ENCODE assay signal across 10 mouse cellular contexts in the genomic region with DNA sequence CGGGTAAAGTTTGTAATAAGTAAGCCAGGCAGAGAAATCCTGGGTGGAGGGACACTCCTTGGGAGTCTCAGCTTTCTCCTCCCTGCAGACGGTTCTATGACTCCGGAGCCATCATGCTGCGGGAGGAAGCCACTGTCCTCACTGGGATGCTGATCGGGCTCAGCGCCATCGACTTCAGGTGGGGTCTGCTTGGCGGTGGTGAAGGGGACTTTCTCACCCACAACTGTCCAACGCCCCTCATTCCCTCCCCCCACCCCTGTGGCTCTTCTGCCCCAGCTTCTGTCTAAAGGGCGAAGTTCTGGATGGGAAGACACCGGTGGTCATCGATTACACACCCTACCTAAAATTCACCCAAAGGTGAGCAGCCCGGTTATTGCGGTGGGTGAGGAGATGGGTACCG. TPM values are rescaled to one million over a fixed set of nuclear protein-coding genes. Genes with fewer than 3 reads are reported as not detected.
DNase-seq lines count a peak whose midpoint lies in the region; ATAC-seq and TF ChIP-seq lines count a peak whose summit lies in the region.
"Had no signal": no experiment of that assay in that cellular context is flagged by ENCODE, and none has a peak within 500 bp of the region (broad histone marks: within the 10 kb centered on the region; RNA-seq: fewer than 3 reads in every experiment).

No protein-coding gene starts in this region.

- WGBS in forebrain, embryonic 12.5 days, result 26% methylated on average over 15 of the region's 15 CpGs
- 26% methylated on average over 15 of the region's 15 CpGs for WGBS in forebrain, postnatal 0 days
- WGBS in embryonic facial prominence, embryonic 13.5 days, result 15% methylated on average over 15 of the region's 15 CpGs
- 15% methylated on average over 15 of the region's 15 CpGs for WGBS in limb, embryonic 13.5 days

- H3K9me3 ChIP-seq in forebrain, embryonic 12.5 days, result no peaks in the 10 kb centered on the region
- no peaks in the 10 kb centered on the region for H3K9me3 ChIP-seq in forebrain, postnatal 0 days (ENCODE audit: low read length)
- no peaks in the 10 kb centered on the region for H3K9me3 ChIP-seq in embryonic facial prominence, embryonic 13.5 days
- H3K9me3 ChIP-seq in limb, embryonic 13.5 days, result no peaks in the 10 kb centered on the region

- H3K9ac ChIP-seq in forebrain, embryonic 12.5 days, result no peak overlapping the region
- H3K9ac ChIP-seq in forebrain, postnatal 0 days, result no peak overlapping the region
- H3K9ac ChIP-seq in embryonic facial prominence, embryonic 13.5 days, result peak overlapping the region; percentile 67
- H3K9ac ChIP-seq in limb, embryonic 13.5 days, result no peak overlapping the region

- no peak overlapping the region for H3K27ac ChIP-seq in forebrain, embryonic 12.5 days
- H3K27ac ChIP-seq in forebrain, postnatal 0 days (ENCODE audit: low read depth, low read length), result no peak overlapping the region
- peak overlapping the region; percentile 99 for H3K27ac ChIP-seq in layer of hippocampus, adult 2 months
- no peak overlapping the region for H3K27ac ChIP-seq in embryonic facial prominence, embryonic 13.5 days
- H3K27ac ChIP-seq in limb, embryonic 13.5 days, result no peak overlapping the region

- H3K27me3 ChIP-seq in forebrain, embryonic 12.5 days, result peaks cover 33% of the 10 kb centered on the region
- no peaks in the 10 kb centered on the region for H3K27me3 ChIP-seq in forebrain, postnatal 0 days (ENCODE audit: insufficient read depth, low read length)
- peaks cover 83% of the 10 kb centered on the region for H3K27me3 ChIP-seq in embryonic facial prominence, embryonic 13.5 days
- H3K27me3 ChIP-seq in limb, embryonic 13.5 days, result peaks cover 89% of the 10 kb centered on the region

- peaks cover 47% of the 10 kb centered on the region for H3K36me3 ChIP-seq in forebrain, embryonic 12.5 days (replicated peaks)
- peaks cover 57% of the 10 kb centered on the region for H3K36me3 ChIP-seq in forebrain, postnatal 0 days (ENCODE audit: insufficient read depth)
- H3K36me3 ChIP-seq in embryonic facial prominence, embryonic 13.5 days, result peaks cover 25% of the 10 kb centered on the region
- H3K36me3 ChIP-seq in limb, embryonic 13.5 days, result peaks cover 24% of the 10 kb centered on the region

- peaks cover 63% of the 10 kb centered on the region for H3K4me1 ChIP-seq in forebrain, embryonic 12.5 days
- peaks cover 30% of the 10 kb centered on the region for H3K4me1 ChIP-seq in forebrain, postnatal 0 days (ENCODE audit: insufficient read depth)
- H3K4me1 ChIP-seq in embryonic facial prominence, embryonic 13.5 days, result peaks cover 32% of the 10 kb centered on the region
- peaks cover 11% of the 10 kb centered on the region for H3K4me1 ChIP-seq in limb, embryonic 13.5 days

- H3K4me3 ChIP-seq in forebrain, embryonic 12.5 days (replicated peaks), result 0 out of 2 replicates have a peak overlapping the region, but pooled peaks have one; percentile 2
- H3K4me3 ChIP-seq in forebrain, postnatal 0 days (ENCODE audit: low read depth, low read length), result no peak overlapping the region
- no peak overlapping the region for H3K4me3 ChIP-seq in layer of hippocampus, adult 2 months
- H3K4me3 ChIP-seq in embryonic facial prominence, embryonic 13.5 days, result peak overlapping the region; percentile 41
- peak overlapping the region; percentile 38 for H3K4me3 ChIP-seq in limb, embryonic 13.5 days

- H3K4me2 ChIP-seq in forebrain, embryonic 12.5 days, result no peak overlapping the region
- no peak overlapping the region for H3K4me2 ChIP-seq in forebrain, postnatal 0 days (ENCODE audit: low read depth)
- H3K4me2 ChIP-seq in embryonic facial prominence, embryonic 13.5 days, result peak overlapping the region; percentile 69
- peak overlapping the region; percentile 66 for H3K4me2 ChIP-seq in limb, embryonic 13.5 days (replicated peaks)

- ATAC-seq in forebrain, embryonic 12.5 days (ENCODE audit: low FRiP score), result no peak
- ATAC-seq in forebrain, postnatal 0 days, result no peak
- ATAC-seq in embryonic facial prominence, embryonic 13.5 days (ENCODE audit: insufficient number of reproducible peaks, insufficient read depth, low FRiP score, low TSS enrichment, low read depth), result no peak
- no peak for ATAC-seq in limb, embryonic 13.5 days (ENCODE audit: low FRiP score, low read depth)

- TF ChIP-seq CTCF in forebrain, postnatal 0 days (IDR thresholded peaks at IDR 0.05; ENCODE audit: low read depth), result no peak
- TF ChIP-seq CTCF in layer of hippocampus, adult 2 months (conservative IDR thresholded peaks at IDR 0.05), result no peak

- DNase-seq in forebrain, postnatal 0 days, result no peak
- no peak for DNase-seq in layer of hippocampus, adult 2 months (ENCODE audit: low spot score in 2 of 2)
- DNase-seq in layer of hippocampus, postnatal 36 days, result no peak
- DNase-seq in ovary, postnatal 14 days (ENCODE audit: low spot score), result no peak
- no peak for DNase-seq in left cerebral cortex, adult 11 months (ENCODE audit: low spot score)
- DNase-seq: thymus, postnatal 36 days had no signal

RNA-seq across cellular contexts. Expression of a gene that starts 5.9 kb away (rescaled TPM):
- 103 and 113 TPM in 2 replicates for polyA plus RNA-seq in forebrain, embryonic 12.5 days (2016; fragmentation: Nextera tagmentation; extraction: Ambion mirVana)
- total RNA-seq in forebrain, postnatal 0 days (2014; rRNA removed), result 306 and 418 TPM in 2 replicates
- 118 and 121 TPM in 2 replicates for polyA plus RNA-seq in forebrain, postnatal 0 days (2015; fragmentation: Nextera tagmentation; extraction: Ambion mirVana)
- 100 to 1,000 TPM; 482 to 488 TPM for total RNA-seq in layer of hippocampus, adult 2 months (2021)
- 100 to 1,000 TPM; 455 to 507 TPM for total RNA-seq in layer of hippocampus, postnatal 36 days (2021)
- 3.6 and 5.2 TPM in 2 replicates for polyA plus RNA-seq in embryonic facial prominence, embryonic 13.5 days (2015; fragmentation: Nextera tagmentation; extraction: Ambion mirVana)
- 1.3 and 1.4 TPM in 2 replicates for polyA plus RNA-seq in limb, embryonic 13.5 days (2015; fragmentation: Nextera tagmentation; extraction: Ambion mirVana)
- total RNA-seq: granulocyte monocyte progenitor cell, adult 5-6 weeks had no signal

RNA-seq across cellular contexts. Expression of a gene that starts 8.6 kb away (rescaled TPM):
- 173 TPM in 2 replicates for polyA plus RNA-seq in forebrain, embryonic 12.5 days (2016; fragmentation: Nextera tagmentation; extraction: Ambion mirVana)
- 96.3 and 114 TPM in 2 replicates for total RNA-seq in forebrain, postnatal 0 days (2014; rRNA removed)
- polyA plus RNA-seq in forebrain, postnatal 0 days (2015; fragmentation: Nextera tagmentation; extraction: Ambion mirVana), result 120 and 129 TPM in 2 replicates
- total RNA-seq in layer of hippocampus, adult 2 months (2021), result 10 to 100 TPM; 62.5 to 62.6 TPM
- total RNA-seq in layer of hippocampus, postnatal 36 days (2021), result 10 to 100 TPM; 61.9 to 64.0 TPM
- 191 and 195 TPM in 2 replicates for polyA plus RNA-seq in embryonic facial prominence, embryonic 13.5 days (2015; fragmentation: Nextera tagmentation; extraction: Ambion mirVana)
- polyA plus RNA-seq in limb, embryonic 13.5 days (2015; fragmentation: Nextera tagmentation; extraction: Ambion mirVana), result 173 and 180 TPM in 2 replicates

RNA-seq across cellular contexts. Expression of a gene that starts 31.0 kb away (rescaled TPM):
- polyA plus RNA-seq in forebrain, embryonic 12.5 days (2016; fragmentation: Nextera tagmentation; extraction: Ambion mirVana), result 55.5 and 57.6 TPM in 2 replicates
- 49.5 and 66.2 TPM in 2 replicates for total RNA-seq in forebrain, postnatal 0 days (2014; rRNA removed)
- polyA plus RNA-seq in forebrain, postnatal 0 days (2015; fragmentation: Nextera tagmentation; extraction: Ambion mirVana), result 72.3 and 86.6 TPM in 2 replicates
- total RNA-seq in layer of hippocampus, adult 2 months (2021), result 10 to 100 TPM; 60.6 to 66.4 TPM
- 10 to 100 TPM; 60.3 to 68.3 TPM for total RNA-seq in layer of hippocampus, postnatal 36 days (2021)
- 124 and 126 TPM in 2 replicates for polyA plus RNA-seq in embryonic facial prominence, embryonic 13.5 days (2015; fragmentation: Nextera tagmentation; extraction: Ambion mirVana)
- 141 and 149 TPM in 2 replicates for polyA plus RNA-seq in limb, embryonic 13.5 days (2015; fragmentation: Nextera tagmentation; extraction: Ambion mirVana)

RNA-seq across cellular contexts. Expression of a gene that starts 33.1 kb away (rescaled TPM):
- 21.2 and 25.7 TPM in 2 replicates for polyA plus RNA-seq in forebrain, embryonic 12.5 days (2016; fragmentation: Nextera tagmentation; extraction: Ambion mirVana)
- 0.24 and 1.2 TPM in 2 replicates for total RNA-seq in forebrain, postnatal 0 days (2014; rRNA removed)
- polyA plus RNA-seq in forebrain, postnatal 0 days (2015; fragmentation: Nextera tagmentation; extraction: Ambion mirVana), result 0.50 and 0.68 TPM in 2 replicates
- under 1 TPM; 0.15 to 0.23 TPM for total RNA-seq in layer of hippocampus, adult 2 months (2021)
- total RNA-seq in layer of hippocampus, postnatal 36 days (2021), result under 1 TPM; 0.10 to 0.15 TPM
- 6.3 and 16.6 TPM in 2 replicates for polyA plus RNA-seq in embryonic facial prominence, embryonic 13.5 days (2015; fragmentation: Nextera tagmentation; extraction: Ambion mirVana)
- polyA plus RNA-seq in limb, embryonic 13.5 days (2015; fragmentation: Nextera tagmentation; extraction: Ambion mirVana), result 7.2 and 11.7 TPM in 2 replicates

RNA-seq across cellular contexts. Expression of a gene that starts 48.4 kb away (rescaled TPM):
- polyA plus RNA-seq in forebrain, embryonic 12.5 days (2016; fragmentation: Nextera tagmentation; extraction: Ambion mirVana), result 13.3 and 15.2 TPM in 2 replicates
- 351 and 361 TPM in 2 replicates for total RNA-seq in forebrain, postnatal 0 days (2014; rRNA removed)
- polyA plus RNA-seq in forebrain, postnatal 0 days (2015; fragmentation: Nextera tagmentation; extraction: Ambion mirVana), result 26.2 and 26.9 TPM in 2 replicates
- total RNA-seq in layer of hippocampus, adult 2 months (2021), result 100 to 1,000 TPM in 1 of 2 experiments, 10 to 100 TPM in 1; 92.5 to 102 TPM
- 100 to 1,000 TPM in 1 of 2 experiments, 10 to 100 TPM in 1; 97.3 to 111 TPM for total RNA-seq in layer of hippocampus, postnatal 36 days (2021)
- polyA plus RNA-seq in embryonic facial prominence, embryonic 13.5 days (2015; fragmentation: Nextera tagmentation; extraction: Ambion mirVana), result 8.1 and 8.2 TPM in 2 replicates
- polyA plus RNA-seq in limb, embryonic 13.5 days (2015; fragmentation: Nextera tagmentation; extraction: Ambion mirVana), result 4.4 and 4.8 TPM in 2 replicates
- total RNA-seq: granulocyte monocyte progenitor cell, adult 5-6 weeks had no signal

Comparison
In these comparisons a context has a peak if more than half of its experiments do, and no peak if none do; other contexts are left out.
1. H3K4me3 ChIP-seq: peak in forebrain, embryonic 12.5 days (single experiment), embryonic facial prominence, embryonic 13.5 days (single experiment) and limb, embryonic 13.5 days (single experiment); none in forebrain, postnatal 0 days (single experiment) and layer of hippocampus, adult 2 months (single experiment).
2. H3K4me2 ChIP-seq: peak in embryonic facial prominence, embryonic 13.5 days (single experiment) and limb, embryonic 13.5 days (single experiment); none in forebrain, embryonic 12.5 days (single experiment) and forebrain, postnatal 0 days (single experiment).
3. RNA of a gene that starts 5.9 kb away (polyA plus RNA-seq): 118 to 121 TPM in forebrain, postnatal 0 days and 103 to 113 TPM in forebrain, embryonic 12.5 days; 3.6 to 5.2 TPM in embryonic facial prominence, embryonic 13.5 days and 1.3 to 1.4 TPM in limb, embryonic 13.5 days; every median in the first group is over 10 times any median in the second.